Mouse (Mus musculus) left cerebral cortex, postnatal 10 days (tissue): ENCODE measurements at regions not wholly inside any gene's neighbourhood (a gene's known extent, or its start where the extent isn't known, plus 50 kb on each side); places are given as distances from the start of the nearest gene placed in this dataset.

Source experiments
- DNase-seq, 2 experiments: peaks; one replicate each; pipeline ENCODE4 v3.0.0; 2021 to 2022; ENCODE audit warnings: low spot score in 2 of 2, mixed read lengths in 1 of 2; ENCODE audit errors: extremely low spot score in 1 of 2
- intact Hi-C: fragments of 180-260 bp; cut with DNase I; formaldehyde crosslinking; loops from one replicate; pipeline ENCODE4 v1.15.1; 2025

DNA sequence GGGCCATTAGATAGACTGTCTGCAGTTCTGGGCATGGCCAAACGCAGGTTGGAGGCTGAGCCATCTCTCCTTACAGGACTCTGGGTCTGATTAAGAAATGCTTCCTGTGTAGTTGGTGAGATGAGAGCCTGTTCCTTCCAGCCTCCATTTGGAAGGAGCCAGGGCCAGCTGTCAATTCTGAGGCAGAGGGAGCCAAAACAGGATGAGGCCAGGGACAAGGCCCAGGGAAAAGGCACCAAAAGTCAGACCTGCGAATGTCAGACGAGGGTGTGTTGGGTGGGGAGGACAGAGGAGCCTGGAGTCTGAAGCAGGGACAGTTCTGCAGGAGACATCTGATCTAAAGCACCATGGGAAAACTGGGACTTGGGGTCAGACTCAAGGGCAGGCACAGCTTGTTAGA is 335.9 kb upstream of the Trpc7 start:
- DNase-seq = no peak
- intact Hi-C loops = no loop called here

DNA sequence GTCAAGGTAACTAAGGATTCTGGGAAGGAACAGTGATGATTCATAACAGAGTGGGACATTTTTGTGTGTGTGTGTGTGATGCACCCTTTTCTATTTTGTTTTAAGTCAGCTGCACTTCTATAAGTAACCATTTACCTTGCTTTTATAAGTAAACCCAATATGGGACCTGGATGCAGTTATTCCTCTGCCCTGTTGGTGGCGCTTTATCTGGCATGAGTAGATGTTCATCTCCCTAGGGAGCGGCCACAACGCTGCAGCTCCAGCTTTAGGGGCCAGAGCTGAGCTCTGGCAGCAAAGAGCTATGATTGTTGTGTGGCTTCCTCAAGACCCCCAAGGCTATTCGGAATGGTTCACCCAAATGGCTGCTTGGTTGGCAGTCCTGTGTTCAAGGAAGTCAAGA is 334.5 kb upstream of the Trpc7 start:
- DNase-seq = no peak
- intact Hi-C loops = no loop called here

DNA sequence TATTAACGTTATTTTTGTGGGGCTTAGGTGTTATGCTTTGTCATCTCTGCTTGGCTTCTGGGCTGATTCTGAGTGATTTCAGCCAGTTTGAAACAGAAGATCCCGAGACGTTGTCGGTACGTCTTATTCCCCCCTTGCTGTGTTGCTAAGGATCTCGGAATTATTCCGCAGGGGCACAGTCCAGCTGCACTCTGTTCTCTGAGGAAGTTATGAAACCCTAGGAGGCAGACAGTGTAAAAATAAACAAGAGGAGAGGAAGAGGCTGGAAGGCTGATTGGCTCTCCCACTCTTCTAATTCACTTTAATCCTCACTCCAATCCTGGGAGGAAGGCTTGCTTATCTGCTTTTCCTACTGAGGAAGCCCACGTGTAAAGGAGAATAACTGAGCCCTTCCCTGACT is 325.3 kb upstream of the Trpc7 start:
- intact Hi-C loops = no loop called here
- no peak for DNase-seq

DNA sequence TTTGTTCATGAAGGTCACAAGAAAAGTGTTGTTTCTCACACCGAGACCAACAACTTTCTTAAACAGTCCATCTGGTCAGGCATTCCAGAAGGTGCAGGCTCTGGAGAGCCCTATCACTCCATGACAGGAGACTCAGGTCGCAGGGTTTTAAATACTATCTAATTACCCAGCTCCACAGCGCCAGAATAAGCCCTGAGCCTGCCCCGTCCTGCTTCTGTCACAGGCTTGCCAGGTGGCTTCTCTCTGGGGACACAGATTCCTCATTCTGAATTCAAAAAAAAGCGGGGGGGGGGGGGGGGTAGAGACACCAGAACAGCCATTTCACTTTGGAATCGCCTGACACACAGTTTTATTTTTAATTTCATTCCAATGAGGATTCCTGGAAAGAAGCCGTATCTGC is 320.4 kb upstream of the Trpc7 start:
- intact Hi-C loops = no loop called here
- DNase-seq = no peak

DNA sequence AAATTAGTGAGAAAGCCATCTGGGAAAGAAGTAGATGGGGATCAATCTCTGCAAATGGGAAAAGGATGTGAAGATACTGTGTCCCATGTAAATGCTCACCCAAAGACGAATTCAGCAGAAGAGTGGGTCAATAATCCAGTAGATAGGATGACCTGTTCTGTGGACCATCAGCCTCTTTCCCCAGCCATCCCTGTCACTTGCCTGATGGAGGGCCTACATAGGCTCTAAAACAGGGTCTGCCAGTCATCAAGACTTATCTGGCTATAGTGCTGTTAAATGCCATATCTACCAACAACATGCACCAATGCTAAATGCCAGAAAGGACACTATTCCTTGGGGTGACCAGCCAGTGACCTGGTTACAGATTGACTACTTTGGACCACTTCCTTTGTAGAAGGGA is 316.5 kb upstream of the Trpc7 start:
- intact Hi-C loops = no loop called here
- no peak for DNase-seq

DNA sequence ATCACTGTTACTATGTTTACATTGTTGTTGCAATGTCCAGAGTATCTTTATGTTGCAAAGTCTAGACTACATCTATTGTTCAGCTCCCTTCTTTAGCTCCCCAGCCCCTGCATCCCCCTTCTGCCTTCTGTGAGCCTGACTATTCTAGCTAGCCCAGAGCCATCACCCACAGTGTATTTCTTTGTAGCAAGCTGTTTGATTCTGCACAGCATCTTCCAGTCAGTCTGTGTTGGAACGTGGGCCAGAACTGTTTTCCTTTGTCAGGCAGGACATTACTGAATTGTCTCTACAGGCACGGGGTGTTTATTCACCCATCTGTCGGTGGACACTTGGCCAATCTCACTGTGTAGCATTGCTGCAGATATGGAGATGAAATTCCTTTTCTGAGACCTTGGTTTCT is 295.4 kb upstream of the Trpc7 start:
- intact Hi-C loops = no loop called here
- peak in 1 of 2 experiments; percentile 14 for DNase-seq

DNA sequence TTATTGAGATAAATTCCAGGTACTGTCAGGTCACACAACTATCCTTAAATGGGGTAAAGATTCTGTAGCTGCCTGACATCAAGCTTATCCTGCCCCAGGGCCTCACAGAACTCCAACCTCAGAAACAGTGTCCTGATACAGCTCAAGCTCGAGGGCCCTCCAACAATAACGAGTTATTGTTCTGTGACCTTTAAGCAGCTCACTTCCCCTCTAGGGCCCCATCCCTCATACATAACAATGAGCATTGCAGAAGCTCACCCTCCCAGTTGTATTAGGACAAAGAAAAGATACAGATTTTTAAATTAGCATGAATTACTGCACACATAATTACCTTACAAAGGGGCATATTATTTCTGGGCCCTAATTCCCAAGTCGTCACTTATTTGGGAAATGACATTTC is 293.5 kb upstream of the Trpc7 start:
- no peak for DNase-seq
- intact Hi-C loops = no loop called here

DNA sequence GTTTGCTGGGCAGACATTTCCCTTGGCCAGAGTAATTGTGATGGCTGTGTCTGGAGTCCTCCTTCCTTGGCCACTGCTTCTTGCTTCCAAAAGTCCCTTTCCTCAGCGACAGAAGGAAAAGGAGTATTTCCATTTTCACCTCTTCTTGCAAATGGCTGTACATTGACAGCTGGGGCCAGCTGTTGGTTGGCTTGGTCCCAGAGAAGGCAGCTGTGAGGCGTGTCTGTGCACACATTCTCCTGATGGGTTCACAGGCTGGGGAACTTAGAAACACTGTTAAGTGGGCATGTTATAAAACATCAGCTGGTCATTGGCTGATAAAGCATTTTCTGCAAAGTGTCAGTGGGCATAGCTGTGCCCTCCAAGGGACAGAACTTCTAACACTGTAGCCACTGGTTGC is 290.4 kb upstream of the Trpc7 start:
- DNase-seq = no peak
- intact Hi-C loops = no loop called here

DNA sequence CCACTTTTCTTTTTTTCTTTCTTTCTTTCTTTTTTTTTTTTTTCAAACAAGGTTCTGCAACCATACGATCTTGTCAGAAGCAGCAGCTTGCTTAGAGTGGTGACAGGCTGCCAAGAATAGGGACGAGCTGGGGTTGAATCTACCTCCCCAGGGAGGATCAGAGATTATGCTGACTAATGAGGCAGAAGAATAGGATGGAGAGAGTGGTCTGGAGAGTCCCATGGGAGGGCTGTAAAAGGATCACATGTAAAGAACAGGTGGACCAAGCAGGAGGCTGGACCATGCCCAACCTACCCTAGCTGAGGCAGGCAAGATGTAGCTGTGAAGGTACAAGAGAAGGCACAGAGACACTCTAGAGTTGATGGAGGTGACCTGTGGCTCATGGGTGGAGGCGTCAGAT is 274.4 kb upstream of the Trpc7 start:
- DNase-seq = no peak
- intact Hi-C loops = no loop called here

DNA sequence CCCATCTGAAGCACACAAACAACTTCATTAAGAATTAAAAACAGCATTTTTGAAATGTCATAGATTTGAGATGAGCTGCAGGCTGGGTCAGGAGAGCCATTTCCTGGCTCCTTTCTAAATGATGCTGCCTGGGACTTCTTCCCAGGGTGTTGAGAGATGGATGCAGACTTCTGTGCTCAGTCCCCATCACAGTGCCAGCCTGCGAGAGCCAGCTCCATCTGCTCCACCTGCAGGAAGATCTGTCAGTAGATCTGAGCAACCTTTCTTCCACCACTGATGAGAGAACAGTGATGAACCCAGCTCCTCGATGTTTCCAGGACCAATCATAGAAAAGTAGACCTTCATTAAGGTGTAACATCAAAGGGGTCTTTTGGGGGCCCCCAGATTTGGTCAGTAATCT is 273.8 kb upstream of the Trpc7 start:
- intact Hi-C loops = no loop called here
- no peak for DNase-seq

DNA sequence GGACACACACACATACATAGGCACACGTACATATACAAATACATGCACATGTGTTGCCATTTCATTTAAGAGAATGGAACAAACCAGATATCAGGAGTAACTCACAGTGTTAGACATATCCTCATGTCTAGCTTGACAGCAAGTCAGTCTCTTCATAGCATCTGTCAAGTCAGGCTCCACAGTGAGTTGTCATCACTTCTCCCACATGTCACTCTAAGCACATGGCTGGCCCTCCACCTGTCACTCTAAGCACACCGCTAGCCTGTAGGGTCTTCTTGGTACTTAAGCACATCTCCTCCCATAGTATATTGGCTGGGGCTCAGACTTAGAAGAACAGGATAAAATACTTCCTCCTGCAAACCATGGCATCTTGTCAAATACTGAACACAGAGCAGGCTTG is 269.6 kb upstream of the Trpc7 start:
- intact Hi-C loops = no loop called here
- DNase-seq = no peak

DNA sequence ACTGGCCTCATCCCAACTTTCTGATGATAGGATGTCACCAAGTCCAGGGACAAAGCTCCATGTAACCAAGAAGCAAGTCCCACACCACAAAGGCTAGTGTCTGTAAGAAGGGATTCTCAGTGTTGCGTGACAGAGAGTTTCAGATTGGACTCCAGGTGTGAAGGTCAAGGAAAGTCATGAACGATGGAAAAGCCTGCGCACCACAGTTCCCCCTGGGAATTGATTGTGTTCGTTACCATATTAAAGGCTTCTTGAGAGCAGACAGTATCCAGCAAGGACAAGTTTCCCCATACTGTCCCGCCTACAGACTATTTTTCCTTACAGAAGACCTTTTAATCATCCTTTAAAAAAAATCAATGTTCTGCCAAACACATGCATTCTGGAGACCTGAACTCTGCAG is 257.0 kb upstream of the Trpc7 start:
- DNase-seq = no peak
- intact Hi-C loops = no loop called here

DNA sequence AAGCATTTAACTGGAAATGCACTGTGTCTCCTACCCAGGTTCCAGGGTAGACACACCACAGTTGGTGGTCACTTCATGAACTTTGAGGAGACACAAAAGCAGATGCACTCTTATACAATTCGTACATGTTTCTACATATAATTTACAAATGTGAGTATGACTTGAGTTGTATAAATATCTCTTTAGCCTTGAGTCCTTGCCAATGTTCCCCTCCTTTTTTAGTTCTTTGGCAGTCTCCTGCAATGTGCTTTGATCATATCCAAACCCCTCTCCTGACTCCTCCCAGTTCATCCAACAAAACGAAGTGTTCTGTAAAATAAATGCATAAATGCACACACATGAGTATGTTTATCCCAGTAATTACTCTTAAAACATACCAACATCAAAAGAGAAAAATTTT is 251.8 kb upstream of the Trpc7 start:
- no peak for DNase-seq
- intact Hi-C loops = no loop called here

DNA sequence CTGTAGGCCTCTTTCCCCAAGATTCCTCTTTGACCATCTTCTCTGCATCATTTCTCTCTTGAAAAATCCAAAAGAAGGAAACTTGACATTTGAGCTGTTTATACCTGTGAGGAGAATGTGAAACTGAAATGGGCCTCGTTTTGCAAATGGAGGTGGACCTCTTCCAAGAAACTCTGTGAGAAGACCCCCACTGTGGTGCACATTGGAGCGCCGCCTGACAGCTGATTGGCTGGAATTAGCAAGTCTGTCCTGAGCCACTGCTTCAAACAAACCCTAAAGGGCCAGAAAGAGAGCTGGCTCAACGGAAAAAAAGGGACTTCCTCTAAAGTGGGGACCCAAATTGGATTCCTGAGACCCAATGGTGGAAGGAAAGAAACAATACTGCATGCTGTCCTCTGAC is 250.9 kb upstream of the Trpc7 start:
- intact Hi-C loops = no loop called here
- no peak for DNase-seq

DNA sequence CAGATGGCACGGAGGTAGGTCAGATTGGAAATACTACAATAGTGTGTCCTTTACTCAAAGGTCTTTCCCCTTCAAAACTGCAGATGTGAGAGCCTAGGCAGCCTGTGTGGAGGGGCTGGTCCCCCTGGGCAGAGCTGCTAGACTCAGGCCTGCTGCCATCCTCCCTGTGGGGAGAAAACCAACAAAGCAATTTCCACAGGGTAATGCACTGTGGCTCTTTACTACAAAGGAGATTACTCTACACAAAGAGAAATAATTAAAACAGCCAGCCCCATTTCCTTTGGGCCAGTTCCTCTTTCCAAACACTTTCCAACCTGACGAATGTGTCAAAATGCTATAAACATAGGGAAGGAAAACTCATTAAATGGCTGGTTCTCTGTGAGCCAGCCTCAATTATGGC is 250.0 kb upstream of the Trpc7 start:
- no peak for DNase-seq
- intact Hi-C loops = no loop called here

DNA sequence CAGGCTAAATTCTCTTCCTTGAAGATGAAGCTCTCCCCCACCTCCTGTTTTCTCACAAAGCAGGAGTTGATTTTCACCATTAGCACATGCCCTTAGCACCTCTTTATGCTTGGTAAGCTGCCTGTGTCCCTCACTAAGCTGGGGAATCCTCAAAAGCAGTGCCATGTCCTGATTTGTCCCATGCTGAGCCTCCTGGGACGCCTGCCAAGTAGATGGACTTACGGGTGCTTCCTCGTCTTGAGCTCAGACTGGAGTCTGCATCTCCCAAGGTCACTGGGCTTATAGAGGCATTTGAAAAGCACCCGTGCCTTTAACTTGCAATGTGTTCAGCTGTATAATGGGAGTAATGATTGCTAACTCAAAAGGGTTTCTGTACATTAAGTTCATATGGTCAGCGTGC is 247.1 kb upstream of the Trpc7 start:
- peak in 1 of 2 experiments; percentile 35 for DNase-seq
- intact Hi-C loops = no loop called here

DNA sequence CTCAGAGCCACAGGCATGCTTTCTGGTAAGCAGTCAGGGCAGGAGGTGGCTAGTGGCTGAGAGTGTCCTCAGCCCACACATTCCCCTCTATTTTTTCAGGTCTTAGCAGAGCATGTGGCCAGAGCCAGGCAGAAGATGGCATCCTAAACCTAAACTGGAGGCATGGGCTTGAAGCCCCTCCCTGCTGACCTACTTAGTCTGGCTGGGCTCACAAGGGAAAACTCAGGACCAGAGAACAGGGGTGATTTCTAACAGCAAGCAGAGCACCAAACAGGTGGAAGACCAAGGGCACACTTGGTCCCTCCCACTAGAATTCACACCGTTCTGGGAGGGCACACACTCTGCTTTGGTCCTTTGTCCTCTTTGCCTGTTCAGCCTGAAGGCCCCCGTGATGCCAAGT is 246.6 kb upstream of the Trpc7 start:
- intact Hi-C loops = no loop called here

DNA sequence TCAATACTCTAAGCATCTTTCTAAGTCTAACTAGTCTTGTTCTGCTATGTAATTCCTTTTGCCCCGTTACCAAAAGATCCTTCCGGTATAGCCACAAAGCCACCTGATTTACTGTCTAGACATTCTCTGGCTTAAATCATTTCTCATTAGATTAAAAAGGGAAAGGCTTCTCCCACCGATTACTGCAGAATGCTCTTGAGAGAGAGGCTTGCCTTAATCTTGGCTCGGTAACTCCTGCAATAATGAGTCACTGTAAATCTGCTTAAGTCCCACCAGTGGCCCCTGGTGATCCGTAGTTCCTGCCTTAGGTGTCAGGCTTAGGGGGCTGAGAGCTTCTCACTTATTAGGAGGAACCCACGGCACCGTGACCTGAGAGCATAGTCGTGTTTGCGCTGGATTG is 220.1 kb upstream of the Trpc7 start:
- intact Hi-C loops = no loop called here
- DNase-seq = no peak

More for the DNA sequence above, 246.6 kb upstream of the Trpc7 start:
- DNase-seq = no peak

DNA sequence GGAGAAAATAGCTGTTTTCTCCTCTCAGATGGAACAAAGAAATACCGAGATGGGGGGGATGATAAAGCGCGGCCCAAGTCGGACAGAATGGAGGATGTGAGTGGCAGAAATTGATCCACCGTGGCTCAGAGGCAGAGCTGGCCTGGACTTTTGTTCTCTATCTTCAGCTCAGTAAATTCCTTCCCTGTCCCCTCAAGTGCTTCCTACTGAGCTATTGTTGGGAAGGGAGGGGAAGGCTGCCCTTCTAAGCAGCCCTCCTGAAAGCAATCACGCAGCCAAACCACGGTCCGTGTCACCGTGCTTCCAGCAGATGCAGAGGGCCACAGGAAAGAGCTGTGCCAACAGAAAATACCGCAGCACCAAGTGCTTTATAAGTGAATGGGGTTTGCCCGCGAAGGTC is 212.2 kb upstream of the Trpc7 start:
- intact Hi-C loops = no loop called here
- DNase-seq = no peak

DNA sequence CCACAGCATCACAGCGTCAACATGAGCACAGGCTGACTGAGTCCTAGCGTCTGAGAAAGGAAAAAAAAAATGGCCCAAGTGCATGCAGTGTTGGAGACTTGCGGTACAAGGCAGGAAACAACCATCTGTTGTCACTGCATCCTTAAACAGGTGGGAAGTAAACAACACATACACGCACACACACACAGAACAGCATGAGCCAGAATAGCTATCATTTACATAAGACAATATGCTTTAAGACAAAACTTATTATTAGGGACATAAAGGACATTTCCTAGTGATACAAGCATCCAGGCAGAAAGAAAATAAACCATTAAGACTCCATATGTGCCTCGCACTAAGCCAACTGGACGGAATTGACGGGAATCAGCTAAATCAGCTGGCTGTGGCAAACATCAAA is 203.8 kb upstream of the Trpc7 start:
- DNase-seq = no peak
- intact Hi-C loops = no loop called here

DNA sequence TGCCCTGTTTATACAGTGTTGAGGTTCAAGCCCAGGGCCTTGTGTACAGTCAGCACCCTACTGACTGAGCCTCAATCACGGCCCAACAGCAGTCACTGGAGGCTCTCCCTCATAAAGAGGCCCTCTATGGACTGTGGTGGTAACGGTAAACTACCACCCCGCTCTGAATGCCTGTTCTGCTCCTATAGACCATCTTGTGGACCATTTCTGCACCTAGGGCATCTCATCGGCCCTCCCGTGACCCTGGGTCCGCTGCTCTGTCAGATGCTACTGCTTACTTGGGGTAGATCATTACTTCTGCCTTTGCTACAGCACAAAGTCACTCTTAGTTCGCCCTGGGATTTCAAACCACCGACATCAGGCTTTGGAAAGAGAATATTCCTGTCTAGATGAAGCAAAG is 196.1 kb upstream of the Trpc7 start:
- intact Hi-C loops = no loop called here
- DNase-seq = peak in 1 of 2 experiments; percentile 4
